Mouse (Mus musculus): ENCODE measurements around the gene Fntb.

Fntb gene

DNA sequence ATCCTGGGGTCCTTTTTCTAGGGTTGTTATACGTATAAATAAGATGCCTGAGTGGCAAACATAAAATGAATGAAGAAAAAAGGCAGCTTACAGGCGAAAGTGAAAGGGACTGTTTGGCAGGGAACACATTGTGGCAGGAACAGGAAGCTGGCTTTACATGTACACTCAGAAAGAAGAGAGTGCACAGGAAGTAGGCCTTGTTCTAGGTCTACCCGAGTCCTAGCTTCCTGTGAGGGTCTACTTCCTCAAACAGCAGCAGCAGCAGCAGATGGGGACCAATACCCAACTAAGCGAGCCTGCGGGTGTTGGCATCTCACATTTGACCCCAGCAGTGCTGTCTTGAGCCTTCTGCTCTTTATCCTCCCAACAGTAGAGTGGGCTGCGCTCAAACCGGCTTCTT lies 121.4 kb downstream of the Fntb start:
- no peak for DNase-seq (ENCODE audit: low read depth, low spot score)

DNA sequence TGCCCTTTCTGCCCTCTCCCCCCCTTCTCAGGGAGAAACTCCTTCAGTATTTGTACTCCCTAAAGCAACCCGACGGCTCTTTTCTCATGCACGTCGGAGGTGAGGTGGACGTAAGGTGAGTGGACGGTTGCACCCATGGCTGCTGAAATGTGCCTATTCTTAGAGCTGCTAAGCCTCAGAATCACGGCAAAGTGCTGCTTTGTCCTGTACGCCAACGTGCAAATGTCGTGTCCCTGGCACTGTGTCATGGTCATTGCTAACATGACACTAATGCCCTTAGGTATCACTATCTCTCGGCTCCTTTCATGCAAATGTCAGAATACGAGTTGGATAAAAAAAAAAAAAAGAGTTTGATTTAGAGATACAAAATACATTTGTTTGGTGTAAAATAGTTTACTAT lies 122.6 kb downstream of the Fntb start:
- no peak for DNase-seq (ENCODE audit: low read depth, low spot score)

DNA sequence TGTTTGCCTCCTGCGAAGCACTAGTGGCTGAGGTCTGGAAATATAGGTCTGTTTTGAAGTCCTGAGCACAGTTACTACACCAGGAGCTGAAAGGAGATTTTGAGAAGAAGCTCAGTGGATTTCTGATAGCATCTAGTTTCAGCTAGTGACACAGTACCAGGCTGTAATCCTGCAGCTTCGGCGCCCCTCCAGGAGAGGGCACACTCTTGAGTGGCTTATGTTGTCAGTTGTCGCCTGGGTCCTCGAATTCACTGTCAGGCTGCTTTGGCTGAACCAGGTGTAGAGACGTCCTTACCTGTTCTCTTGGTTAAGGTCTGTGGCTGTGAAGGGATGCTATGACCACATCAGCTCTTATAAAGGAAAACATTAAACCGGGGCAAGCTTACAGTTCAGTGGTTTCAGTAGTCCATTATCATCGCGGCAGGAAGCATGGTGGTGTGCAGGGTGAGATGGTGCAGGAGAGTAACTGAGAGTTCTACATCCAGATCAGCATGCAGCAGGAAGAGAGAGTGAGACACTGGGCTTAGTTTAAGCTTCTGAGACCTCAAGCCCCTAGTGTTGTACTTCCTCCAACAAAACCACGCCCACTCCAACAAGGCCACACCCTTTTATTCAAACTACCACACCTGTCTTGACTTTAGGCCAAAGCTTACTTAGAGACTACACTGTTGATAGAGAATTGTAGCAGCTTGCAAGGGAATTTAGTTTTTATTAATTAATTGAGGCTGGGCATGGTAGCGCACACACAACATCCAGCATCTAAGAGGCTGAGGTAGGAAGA lies 124.2 kb downstream of the Fntb start:
- no peak for DNase-seq (ENCODE audit: low read depth, low spot score)

DNA sequence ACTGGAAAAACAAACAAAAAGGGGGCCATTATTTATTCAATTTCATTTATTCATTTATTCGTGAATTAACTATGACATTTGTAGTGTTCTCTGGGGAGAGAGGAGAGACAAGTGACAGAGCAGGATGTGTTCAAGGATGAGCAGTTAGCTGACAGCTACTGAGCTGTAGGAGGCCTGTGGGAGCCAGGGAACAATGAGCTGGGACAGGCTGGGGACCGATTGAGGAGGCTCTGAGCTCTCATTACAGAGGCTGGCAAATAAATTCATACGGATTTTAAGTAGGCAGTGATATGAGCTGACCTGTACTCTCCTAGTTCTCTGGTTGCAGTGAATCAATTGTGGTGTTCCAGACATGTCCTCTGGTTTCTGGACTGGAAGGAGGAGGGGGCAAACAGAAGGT lies 125.8 kb downstream of the Fntb start:
- DNase-seq (ENCODE audit: low read depth, low spot score) = no peak

DNA sequence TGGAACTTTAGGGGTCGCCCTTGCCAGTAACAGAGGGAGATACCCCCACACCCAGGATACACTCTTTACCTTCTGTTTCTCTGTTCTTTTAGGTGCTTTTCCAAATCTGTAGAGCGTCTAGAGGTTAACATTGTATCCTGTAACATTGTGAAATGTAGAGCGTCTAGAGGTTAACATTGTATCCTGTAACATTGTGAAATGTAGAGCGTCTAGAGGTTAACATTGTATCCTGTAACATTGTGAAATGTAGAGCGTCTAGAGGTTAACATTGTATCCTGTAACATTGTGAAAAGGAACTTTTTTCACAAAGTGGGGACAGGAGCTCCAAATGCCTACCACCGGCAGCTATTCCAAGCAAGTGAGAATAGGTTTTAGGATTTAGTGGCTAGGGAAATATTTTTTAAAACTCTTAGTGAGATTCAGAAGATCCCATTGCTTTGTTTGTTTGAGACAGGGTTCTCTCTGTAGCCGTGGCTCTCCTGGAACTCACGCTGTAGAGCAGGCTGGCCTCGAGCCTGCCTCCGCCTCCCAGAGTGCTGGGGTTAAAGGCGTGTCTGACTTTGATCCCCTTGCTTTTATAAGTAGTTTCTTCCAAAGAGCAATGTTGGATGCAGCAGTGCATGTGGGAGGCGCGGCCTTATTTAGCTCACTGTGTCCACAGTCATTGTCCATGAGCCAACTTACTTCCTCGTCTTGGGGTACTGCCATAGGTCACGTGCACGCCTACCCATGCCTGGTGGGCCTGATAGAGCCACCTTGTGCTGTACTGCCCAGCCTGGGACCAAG lies 127.7 kb downstream of the Fntb start:
- DNase-seq (ENCODE audit: low read depth, low spot score) = no peak

- no peak for DNase-seq (ENCODE audit: low read depth, low spot score)
Measured at GRCm38 (mm10) chr12:76894792-76895559, 129.6 kb downstream of the Fntb start.

GRCm38 (mm10) chr12:76895777-76896176 lies 130.4 kb downstream of the Fntb start:
- no peak for DNase-seq (ENCODE audit: low read depth, low spot score)

GRCm38 (mm10) chr12:76896566-76896965 lies 131.2 kb downstream of the Fntb start:
- no peak for DNase-seq (ENCODE audit: low read depth, low spot score)

DNA sequence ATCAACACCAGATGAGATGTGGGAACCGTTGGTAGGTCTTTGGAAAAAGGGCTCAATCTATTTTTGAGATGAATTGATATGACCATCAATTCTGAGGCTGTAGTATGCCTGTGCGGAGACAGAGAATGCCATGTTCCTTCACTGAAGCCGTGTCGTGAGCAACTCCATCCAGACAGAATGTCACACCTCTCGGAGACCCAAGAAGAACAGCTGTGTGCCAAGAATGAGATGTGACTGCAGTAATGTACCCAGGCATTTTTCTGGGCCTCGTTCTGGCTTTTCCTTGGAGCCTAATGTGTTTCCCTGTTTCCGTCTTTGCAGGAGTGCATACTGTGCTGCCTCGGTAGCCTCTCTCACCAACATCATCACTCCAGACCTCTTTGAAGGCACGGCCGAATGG lies 131.6 kb downstream of the Fntb start:
- no peak for DNase-seq (ENCODE audit: low read depth, low spot score)

DNA sequence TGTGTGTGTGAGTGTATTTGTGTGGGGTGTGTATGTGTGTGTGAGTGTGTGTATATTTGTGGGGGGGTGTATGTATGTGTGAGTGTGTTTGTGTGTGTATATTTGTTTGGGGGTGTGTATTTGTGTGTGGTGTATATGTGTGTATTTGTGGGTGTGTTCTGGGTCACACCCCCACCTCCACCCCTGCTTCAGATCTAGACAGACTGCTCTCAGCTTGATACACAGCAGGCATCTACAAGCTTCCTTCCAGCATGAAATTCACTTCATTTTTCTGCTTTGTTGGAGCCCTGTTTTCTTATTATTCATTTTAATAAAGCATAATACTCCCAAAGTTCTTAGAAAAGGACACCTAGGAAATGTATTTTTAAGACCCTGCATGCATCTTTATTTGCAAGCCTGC lies 132.8 kb downstream of the Fntb start:
- no peak for DNase-seq (ENCODE audit: low read depth, low spot score)

- no peak for DNase-seq (ENCODE audit: low read depth, low spot score)
Measured at GRCm38 (mm10) chr12:76899261-76899975, 134.0 kb downstream of the Fntb start.

- no peak for DNase-seq (ENCODE audit: low read depth, low spot score)
Measured at GRCm38 (mm10) chr12:76901508-76902294, 136.3 kb downstream of the Fntb start.

DNA sequence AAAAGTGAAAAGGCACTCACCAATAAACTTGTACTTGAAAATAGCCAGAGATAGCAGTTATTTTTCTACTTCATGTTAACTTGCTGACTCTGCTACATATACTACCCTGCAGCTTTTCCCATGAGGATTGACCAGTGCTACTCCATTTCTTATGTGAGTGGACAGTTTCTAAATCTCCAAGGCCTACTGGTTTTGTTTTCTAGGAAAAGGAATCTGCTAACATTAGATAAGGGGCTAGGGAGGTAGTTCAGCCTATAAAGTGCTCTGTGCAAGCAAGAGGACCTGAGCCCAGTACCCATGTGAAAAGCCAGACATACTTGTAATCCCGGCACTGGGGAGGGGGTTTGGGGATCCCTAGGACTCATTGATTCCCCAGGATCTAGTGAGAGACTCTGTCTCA lies 140.9 kb downstream of the Fntb start:
- no peak for DNase-seq (ENCODE audit: low read depth, low spot score)

DNA sequence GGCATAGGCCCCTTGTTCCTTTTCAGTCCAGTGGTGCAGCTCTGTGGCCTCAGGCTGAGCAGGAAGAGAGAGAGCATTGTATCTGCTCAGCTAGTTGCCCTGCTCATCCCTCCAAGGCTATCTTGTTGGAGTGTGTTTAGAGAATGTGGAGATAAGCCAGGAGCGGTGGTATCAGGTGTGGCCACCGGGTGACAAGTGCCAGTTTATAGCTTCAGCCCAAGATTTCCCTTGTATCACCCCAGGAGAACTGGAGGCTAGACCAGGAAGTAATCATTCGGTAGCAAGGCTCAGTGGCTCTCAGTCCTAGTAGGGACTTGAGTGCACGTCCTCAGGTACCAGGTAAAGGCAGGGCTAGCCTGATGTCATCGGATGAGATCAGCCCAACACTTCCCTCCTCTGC lies 143.8 kb downstream of the Fntb start:
- DNase-seq (ENCODE audit: low read depth, low spot score) = no peak

- no peak for DNase-seq (ENCODE audit: low read depth, low spot score)
Measured at GRCm38 (mm10) chr12:76910258-76910940, 145.0 kb downstream of the Fntb start.

DNA sequence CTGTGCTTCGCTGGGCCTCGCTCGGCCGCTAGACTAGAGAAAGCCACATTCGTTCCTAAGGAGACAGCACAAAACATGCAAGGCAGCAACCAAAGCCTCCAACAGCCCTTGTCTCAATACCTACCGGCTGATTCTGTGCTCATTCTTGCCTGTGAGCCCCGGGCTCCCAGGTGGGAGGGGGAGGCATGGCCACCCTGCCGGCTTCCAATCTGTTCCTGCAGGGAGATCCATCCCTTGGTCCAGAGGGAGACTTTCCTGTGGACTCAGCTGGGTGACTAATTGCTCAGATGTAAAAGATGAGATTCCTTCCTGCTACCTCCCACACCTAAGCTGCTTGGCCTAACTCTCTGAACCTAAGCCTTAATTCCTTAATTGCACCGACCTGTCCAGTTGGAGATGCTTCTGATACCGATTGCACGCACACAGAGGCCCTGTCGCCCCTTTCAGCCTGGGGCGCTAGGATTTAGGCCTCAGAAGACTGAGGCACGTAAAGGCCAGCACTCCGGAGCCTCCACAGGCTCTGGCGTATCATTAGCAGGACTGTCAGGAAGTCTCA lies 145.9 kb downstream of the Fntb start:
- DNase-seq (ENCODE audit: low read depth, low spot score) = no peak

GRCm38 (mm10) chr12:76912193-76912592 lies 146.8 kb downstream of the Fntb start:
- no peak for DNase-seq (ENCODE audit: low read depth, low spot score)

DNA sequence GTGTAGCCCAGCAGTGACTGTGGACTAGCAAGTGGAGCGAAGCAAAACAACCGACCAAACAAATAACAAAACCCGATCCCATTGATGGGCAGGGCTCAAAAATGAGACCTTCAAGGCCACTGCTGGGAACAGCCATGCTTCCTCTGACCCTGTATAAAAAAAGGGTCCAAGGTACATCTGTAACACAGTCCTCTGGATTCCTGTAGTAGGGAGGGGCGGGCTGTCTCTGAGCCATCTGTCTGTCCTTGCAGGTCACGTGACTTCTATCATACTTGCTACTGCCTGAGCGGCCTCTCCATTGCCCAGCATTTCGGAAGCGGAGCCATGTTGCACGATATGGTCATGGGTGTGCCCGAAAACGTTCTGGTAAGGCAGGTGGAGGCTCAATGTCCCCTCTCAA lies 150.8 kb downstream of the Fntb start:
- DNase-seq (ENCODE audit: low read depth, low spot score) = no peak

GRCm38 (mm10) chr12:76918113-76918512 lies 152.7 kb downstream of the Fntb start:
- DNase-seq (ENCODE audit: low read depth, low spot score) = no peak

DNA sequence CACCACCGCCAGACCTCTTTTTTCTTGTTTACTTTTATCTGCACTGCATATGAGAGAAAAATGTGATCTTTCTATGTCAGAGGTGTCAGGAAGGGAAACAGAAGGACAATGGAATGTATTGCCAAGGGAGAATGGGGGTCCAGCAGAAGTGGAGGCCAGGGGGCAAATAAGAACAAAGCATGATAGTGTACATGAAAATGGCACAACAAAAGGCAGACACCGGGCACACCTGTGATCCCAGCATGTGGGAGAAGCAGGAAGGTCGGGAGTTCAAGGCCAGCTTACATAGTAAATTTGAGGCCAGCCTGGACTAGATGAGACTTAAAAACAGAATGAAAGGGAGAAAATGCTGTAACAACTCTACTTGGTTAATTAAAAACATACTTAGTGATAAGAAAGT lies 153.5 kb downstream of the Fntb start:
- DNase-seq (ENCODE audit: low read depth, low spot score) = no peak

Data from retina, postnatal 7 days (tissue).